Mouse (Mus musculus): ENCODE measurements around the gene Gpn3.

Gene Gpn3

GRCm38 (mm10) chr5:122371591-122372191, at the start of gene Gpn3:
TSS of gene Gpn3 (plus strand) at chr5:122371876.
- DNase-seq (ENCODE audit: low spot score in 2 of 2), result no peak

- DNase-seq (ENCODE audit: low spot score in 2 of 2), result no peak
Observed at GRCm38 (mm10) chr5:122323523-122323922, 48.2 kb upstream of the Gpn3 start.

- peak; percentile 86 to 89 for DNase-seq (ENCODE audit: low spot score in 2 of 2)
Observed at GRCm38 (mm10) chr5:122324608-122325431, 46.9 kb upstream of the Gpn3 start.

- DNase-seq (ENCODE audit: low spot score in 2 of 2), result no peak
Observed at GRCm38 (mm10) chr5:122325477-122325876, 46.2 kb upstream of the Gpn3 start.

DNA sequence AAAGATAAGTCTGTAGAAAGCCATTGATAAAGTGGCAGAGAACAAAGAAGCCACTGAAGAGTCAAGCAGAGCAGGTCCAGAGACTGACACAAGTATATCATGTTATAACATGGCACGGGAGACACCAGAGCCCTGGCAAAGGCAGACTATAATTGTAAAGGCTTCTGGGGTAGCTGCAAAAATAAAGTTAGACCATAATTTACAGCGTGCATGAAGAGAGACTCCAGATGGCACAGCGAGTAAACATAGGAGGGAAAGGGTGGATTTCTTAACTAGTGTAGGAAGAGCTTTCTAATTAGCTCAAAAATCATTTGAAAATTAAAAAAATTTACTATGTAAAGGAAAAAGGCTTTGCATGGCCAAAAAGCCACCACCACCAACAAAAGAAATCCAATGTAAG, 44.4 kb upstream of the Gpn3 start:
- DNase-seq (ENCODE audit: low spot score in 2 of 2), result no peak

GRCm38 (mm10) chr5:122330269-122330668, 41.4 kb upstream of the Gpn3 start:
- no peak for DNase-seq (ENCODE audit: low spot score in 2 of 2)

GRCm38 (mm10) chr5:122334682-122335081, 37.0 kb upstream of the Gpn3 start:
- DNase-seq (ENCODE audit: low spot score in 2 of 2), result no peak

DNA sequence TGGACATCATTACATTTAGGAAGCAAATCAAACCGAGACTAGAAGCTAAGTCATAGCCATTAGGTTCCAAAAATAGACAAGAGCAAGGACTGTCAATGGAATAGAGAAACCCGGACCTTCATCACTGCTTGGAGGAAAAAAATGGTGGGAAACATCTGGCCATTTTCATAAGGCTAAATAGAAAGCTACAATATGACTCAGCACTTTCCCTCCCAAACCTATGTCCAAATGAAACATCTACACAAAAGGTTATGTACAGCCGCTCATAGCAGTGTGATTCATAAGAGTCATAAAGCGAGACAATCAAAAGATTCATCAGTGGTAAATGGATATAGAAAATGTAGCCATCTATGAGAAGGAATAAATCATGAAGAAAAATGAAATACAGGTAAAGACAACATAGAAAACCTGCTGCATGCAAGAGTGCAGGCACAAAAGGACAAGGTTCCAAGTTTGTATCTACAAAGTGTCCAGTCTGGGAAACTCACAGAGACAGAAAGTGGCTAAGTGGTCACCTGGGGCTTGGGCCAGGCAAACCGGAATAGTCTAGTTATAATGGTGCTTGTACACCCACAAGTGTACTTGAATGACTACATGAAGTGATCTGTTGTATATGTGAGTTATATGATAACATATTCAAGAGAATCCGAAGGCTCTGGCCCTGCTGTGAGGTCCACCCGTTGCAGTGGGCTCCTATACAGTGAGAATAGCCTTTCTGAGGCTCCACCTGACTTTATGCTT, 35.0 kb upstream of the Gpn3 start:
- no peak for DNase-seq (ENCODE audit: low spot score in 2 of 2)

- no peak for DNase-seq (ENCODE audit: low spot score in 2 of 2)
Observed at GRCm38 (mm10) chr5:122342874-122343273, 28.8 kb upstream of the Gpn3 start.

DNA sequence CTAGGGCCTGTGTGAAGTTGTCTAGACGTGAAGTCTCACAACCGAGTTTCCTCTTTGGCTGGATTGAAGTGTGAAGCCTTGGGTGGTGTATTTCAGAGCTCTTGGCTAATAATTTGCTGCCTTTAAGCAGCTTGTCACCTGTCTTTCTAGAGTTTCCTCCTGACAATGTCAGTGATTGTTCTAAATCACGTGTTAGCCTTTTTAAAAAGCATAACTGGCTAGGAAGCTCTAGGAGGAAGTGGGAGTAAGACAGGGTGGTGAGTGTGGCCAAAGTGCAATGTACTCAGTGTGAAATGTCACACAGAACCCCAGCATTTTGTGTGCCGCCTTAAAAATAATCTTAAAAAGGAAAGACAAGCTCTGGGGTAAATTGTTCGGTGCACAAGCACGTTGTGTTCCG, 27.9 kb upstream of the Gpn3 start:
- DNase-seq (ENCODE audit: low spot score in 2 of 2), result no peak

GRCm38 (mm10) chr5:122344260-122344659, 27.4 kb upstream of the Gpn3 start:
- peak; percentile 74 to 83 for DNase-seq (ENCODE audit: low spot score in 2 of 2)

DNA sequence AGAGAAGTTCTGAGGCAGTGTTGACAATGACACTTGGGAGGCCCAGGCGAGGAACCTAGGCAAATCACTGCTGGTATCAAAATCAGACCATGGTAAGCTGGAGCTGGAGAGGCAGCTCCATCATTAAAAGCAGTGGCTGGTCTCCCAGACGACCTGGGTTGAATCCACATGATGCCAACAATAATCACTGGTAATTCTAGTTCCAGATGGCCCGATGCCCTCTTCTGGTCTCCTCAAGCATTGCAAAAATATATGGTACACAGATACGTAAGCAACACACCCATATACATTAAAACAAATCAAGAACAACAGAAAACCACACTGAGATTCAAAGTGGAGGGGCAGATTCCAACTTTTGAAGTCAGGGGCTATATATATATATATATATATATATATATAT, 25.9 kb upstream of the Gpn3 start:
- no peak for DNase-seq (ENCODE audit: low spot score in 2 of 2)

DNA sequence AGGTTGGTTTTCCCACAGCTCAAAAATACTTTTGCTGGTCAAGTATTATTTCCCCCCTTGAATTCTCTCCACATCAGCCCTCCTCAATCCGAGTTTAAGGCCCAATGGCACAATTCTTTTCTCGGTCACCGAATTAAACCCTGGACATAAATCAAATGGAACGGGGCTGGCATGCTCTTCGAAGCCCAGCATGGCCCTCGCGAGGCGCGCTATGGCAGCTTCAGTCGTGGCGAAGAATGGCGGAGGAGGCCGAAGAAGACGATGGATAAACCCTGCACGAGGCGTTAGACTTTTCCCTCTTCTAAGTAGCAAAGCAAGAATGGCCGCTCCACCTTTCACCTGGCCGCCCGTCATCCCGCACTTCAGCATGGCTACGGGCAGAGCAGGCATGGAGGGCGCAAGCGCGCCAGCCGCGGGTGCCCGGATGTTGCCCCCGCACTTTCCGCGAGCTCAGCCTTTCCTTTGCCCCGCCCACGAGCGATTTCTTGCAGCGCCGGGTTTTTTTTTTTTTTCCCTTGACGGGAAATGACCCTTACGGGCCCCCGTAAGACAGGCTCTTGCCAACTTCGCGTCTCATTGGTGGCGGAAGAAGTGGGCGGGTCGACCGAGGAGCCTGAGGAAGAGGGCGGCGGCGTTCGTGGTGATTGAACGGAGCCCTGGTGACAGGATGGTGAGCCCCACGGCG, 17.7 kb upstream of the Gpn3 start, which contains the start of the genes Rad9b and Vps29:
TSS of gene Rad9b (minus strand) at position 427 of the 685 bp plus-strand sequence.
TSS of gene Vps29 (plus strand) at position 563 of the 685 bp plus-strand sequence.
- DNase-seq (ENCODE audit: low spot score in 2 of 2), result peak; percentile 97 to 99

GRCm38 (mm10) chr5:122354492-122355067, 17.1 kb upstream of the Gpn3 start:
- DNase-seq (ENCODE audit: low spot score in 2 of 2), result no peak

GRCm38 (mm10) chr5:122372192-122372769, 605 bp downstream of the Gpn3 start, which contains the start of gene Fam216a:
TSS of gene Fam216a (minus strand) at chr5:122372364.
- peak; percentile 100 for DNase-seq (ENCODE audit: low spot score in 2 of 2)

DNA sequence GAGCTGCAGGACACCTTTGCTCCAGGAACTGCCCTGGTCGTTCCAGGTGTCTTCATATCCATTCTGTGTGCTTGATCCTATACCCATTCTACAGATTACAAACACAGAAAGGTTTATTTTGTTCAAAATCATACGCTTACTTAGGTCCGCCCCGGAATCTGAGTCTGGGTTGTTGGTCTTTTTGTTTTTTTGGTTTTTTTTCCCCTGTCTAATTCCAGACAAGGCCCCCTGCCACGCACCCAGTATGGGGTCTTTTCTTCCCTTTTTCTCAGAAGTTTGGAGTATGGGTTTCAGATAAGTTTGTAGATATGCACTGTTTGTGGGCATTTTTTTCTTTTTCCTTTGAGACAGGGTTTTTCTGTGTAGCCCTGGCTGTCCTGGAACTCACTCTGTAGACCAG, 1.2 kb downstream of the Gpn3 start:
- no peak for DNase-seq (ENCODE audit: low spot score in 2 of 2)

- DNase-seq (ENCODE audit: low spot score in 2 of 2), result no peak
Observed at GRCm38 (mm10) chr5:122377101-122377833, 5.6 kb downstream of the Gpn3 start.

DNA sequence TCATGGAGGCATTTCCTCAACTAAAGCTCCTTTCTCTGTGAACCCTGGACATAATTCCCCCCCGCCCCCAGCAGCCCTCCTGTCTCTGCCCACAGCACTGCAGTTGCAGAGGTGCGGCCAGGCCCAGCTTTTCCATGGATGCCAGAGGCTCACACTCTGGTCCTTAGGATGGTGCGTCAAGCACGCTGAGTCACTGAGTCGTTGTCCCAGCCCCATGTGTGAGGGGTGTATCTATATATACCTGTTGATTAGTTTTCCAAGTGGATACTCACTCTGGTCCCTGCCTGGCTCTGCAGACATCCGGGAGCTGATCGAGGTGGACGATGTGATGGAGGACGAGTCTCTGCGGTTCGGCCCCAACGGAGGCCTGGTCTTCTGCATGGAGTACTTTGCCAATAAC, 6.5 kb downstream of the Gpn3 start:
- no peak for DNase-seq (ENCODE audit: low spot score in 2 of 2)

DNA sequence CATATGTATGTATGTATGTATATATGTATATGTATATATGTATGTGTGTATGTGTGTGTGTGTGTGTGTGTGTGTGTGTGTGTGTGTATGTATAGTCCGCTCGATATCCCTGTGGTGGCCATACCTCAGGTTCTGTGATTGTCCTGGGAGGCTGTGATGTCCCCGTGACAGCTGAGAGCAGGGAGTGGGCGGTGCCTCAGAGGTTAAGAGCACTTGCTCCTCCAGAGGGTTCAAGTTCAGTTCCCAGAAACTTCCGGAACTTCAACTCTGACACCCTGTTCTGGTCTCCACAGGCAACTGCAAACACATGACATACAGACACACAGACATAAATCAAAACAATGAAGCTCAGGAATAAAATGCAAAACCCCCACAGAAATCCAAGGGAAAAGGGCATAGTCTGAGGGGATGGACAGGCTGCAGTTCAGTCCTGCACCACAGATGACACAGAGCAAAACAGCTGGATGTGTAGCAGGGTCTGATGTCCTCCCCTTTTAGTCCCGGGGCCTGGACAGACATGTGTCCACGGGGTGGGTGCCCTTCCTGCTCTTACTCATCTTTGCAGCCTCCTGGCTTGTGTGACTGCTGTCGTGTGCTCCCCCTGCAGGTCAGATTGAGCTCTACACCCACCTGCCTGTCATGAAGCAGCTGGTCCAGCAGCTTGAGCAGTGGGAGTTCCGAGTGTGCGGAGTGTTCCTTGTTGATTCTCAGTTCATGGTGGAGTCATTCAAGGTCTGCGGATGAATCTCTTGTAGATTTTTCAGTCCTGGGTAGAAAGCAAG, 7.9 kb downstream of the Gpn3 start:
- DNase-seq (ENCODE audit: low spot score in 2 of 2), result peak; percentile 82 to 88

DNA sequence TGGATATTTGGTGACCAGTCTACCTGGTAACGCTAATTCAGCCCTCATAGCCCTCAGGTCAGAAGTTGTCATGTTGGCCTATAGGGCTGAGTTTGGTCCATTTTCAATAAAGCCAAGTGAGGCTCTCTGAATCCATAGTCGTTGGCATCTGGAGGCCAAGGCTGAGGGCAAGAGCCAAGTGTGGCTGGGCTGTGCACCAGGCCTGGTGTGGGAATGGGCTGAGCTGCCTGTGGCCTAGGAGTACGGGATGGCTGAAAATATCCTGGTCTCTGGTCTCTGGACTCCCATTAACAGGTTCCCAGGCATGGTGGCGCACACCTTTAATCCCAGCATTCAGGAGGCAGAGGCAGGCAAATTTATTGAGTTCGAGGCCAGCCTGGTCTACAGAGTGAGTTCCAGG, 18.3 kb downstream of the Gpn3 start:
- no peak for DNase-seq (ENCODE audit: low spot score in 2 of 2)
